Mouse (Mus musculus) forebrain, embryonic 14.5 days (tissue): ENCODE measurements around the gene Fam120c. TPM values are rescaled to one million over a fixed set of nuclear protein-coding genes. Genes with fewer than 3 reads are reported as not detected.
"Not testable (repeated sequence)": the region's sequence is repeated elsewhere in the genome, so short reads cannot be mapped to it uniquely, and the experiment has no call there.

ENCODE experiments used
- ATAC-seq: fragments of 200-750 bp; cut with Nextera tagmentation; 2 replicates; pipeline ENCODE4 v1.8.0; 2017; ENCODE audit warnings: mild to moderate bottlenecking, moderate library complexity
- DNase-seq: peaks from one replicate; pipeline ENCODE4 v3.0.0-alpha.2; 2015; ENCODE audit warnings: low spot score
- H3K27ac ChIP-seq: fragments of 300-500 bp; sonication (generic); 2 replicates; pipeline ENCODE4 v1.5.1; 2014; ENCODE audit warnings: low read depth, mild to moderate bottlenecking, control low read depth, low read length, moderate library complexity
- H3K27me3 ChIP-seq: fragments of 300-500 bp; sonication (generic); replicated peaks from 2 replicates; pipeline ENCODE4 v1.6.1; 2014; ENCODE audit warnings: low read length, control low read depth, mixed read lengths; ENCODE audit not compliant: control insufficient read depth, insufficient read depth
- H3K36me3 ChIP-seq: fragments of 300-500 bp; sonication (generic); 2 replicates; pipeline ENCODE4 v1.6.1; 2014; ENCODE audit warnings: low read length, control low read depth; ENCODE audit not compliant: control insufficient read depth, insufficient read depth
- H3K4me1 ChIP-seq: fragments of 300-500 bp; sonication (generic); 2 replicates; pipeline ENCODE4 v1.6.1; 2014; ENCODE audit warnings: antibody characterized with exemption, low read length, control low read depth; ENCODE audit not compliant: control insufficient read depth, insufficient read depth
- H3K4me2 ChIP-seq: fragments of 300-500 bp; sonication (generic); 2 replicates; pipeline ENCODE4 v1.6.1; 2014; ENCODE audit warnings: mild to moderate bottlenecking, control low read depth, low read length
- H3K4me3 ChIP-seq: fragments of 300-500 bp; sonication (generic); 2 replicates; pipeline ENCODE4 v1.5.1; 2014; ENCODE audit warnings: low read depth, low read length, control low read depth
- H3K9ac ChIP-seq: fragments of 300-500 bp; sonication (generic); 2 replicates; pipeline ENCODE4 v1.6.1; 2014; ENCODE audit warnings: mild to moderate bottlenecking, low read length, control low read depth, moderate library complexity
- H3K9me3 ChIP-seq: fragments of 300-500 bp; sonication (generic); replicated peaks from 2 replicates; pipeline ENCODE4 v1.6.1; 2016; ENCODE audit warnings: low read length, control low read depth, mixed read lengths; ENCODE audit not compliant: control insufficient read depth
- WGBS: fragments of 180-500 bp; shearing (Covaris S2); extraction: QIAGEN DNeasy Blood & Tissue Kit; methylation state at CpG from one replicate; pipeline ENCODE4 v1.1.7; 2014; 5-methylcytosine and 5-hydroxymethylcytosine counted together
- polyA plus RNA-seq: library from polyadenylated mRNA; unstranded; fragments of >200 nt; fragmentation: Nextera tagmentation; extraction: Ambion mirVana; gene quantifications from 2 replicates; pipeline ENCODE4 v1.2.1, GENCODE M21; 2014

The Fam120c gene
- polyA plus RNA-seq, 1 experiment from 2014 or later: 5.0 TPM

- H3K4me3 ChIP-seq: no peak overlapping the region
- no peaks in the 10 kb centered on the region for H3K27me3 ChIP-seq
- H3K4me1 ChIP-seq: no peaks in the 10 kb centered on the region
- no peak overlapping the region for H3K27ac ChIP-seq
- DNase-seq (no peak), ATAC-seq (no peak)
- no peaks in the 10 kb centered on the region for H3K9me3 ChIP-seq
- H3K36me3 ChIP-seq: no peaks in the 10 kb centered on the region
- no peak overlapping the region for H3K9ac ChIP-seq
- 90% methylated on average over 10 of the region's 10 CpGs for WGBS
- H3K4me2 ChIP-seq: no peak overlapping the region
Observed at GRCm38 (mm10) chrX:151418801-151419200, 74.8 kb downstream of the Fam120c start.

- ATAC-seq (no peak), DNase-seq (no peak)
- Histone ChIP-seq H3K4me1 (no peaks in the 10 kb centered on the region), H3K27ac (no peak overlapping the region), H3K4me2 (no peak overlapping the region), H3K27me3 (no peaks in the 10 kb centered on the region), H3K4me3 (no peak overlapping the region), H3K9me3 (no peaks in the 10 kb centered on the region), H3K36me3 (no peaks in the 10 kb centered on the region), H3K9ac (no peak overlapping the region)
- WGBS: 82% methylated on average over 1 of the region's 1 CpGs
Observed at GRCm38 (mm10) chrX:151420791-151421190, 76.8 kb downstream of the Fam120c start.

GRCm38 (mm10) chrX:151443637-151444036 is 99.7 kb downstream of the Fam120c start:
- DNase-seq (no peak), ATAC-seq (no peak)
- Histone ChIP-seq H3K36me3 (no peaks in the 10 kb centered on the region), H3K27me3 (no peaks in the 10 kb centered on the region), H3K4me3 (no peak overlapping the region), H3K9ac (no peak overlapping the region), H3K4me2 (no peak overlapping the region), H3K4me1 (no peaks in the 10 kb centered on the region), H3K9me3 (no peaks in the 10 kb centered on the region), H3K27ac (no peak overlapping the region)

DNA sequence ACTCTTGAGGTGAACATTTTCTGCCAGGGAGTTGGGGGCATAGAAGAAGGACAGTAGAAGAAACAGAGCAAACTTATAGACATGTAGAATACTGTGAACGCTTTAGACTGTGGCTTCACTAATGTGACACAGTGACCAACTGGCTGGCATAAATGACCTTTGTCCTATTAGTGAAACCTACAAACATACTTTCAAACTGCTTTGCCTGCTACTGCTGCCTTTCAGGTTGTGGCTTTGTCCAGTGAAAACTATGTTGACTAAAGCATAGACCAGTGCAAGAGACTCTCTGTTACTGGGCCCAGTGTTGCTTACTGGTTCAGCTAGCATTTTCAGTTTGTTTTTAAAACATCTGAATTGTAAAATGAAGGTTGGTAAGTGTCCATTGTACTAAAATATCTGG is 100.2 kb downstream of the Fam120c start:
- Histone ChIP-seq H3K4me1 (no peaks in the 10 kb centered on the region), H3K27me3 (no peaks in the 10 kb centered on the region), H3K9ac (no peak overlapping the region), H3K4me2 (no peak overlapping the region), H3K4me3 (no peak overlapping the region), H3K9me3 (no peaks in the 10 kb centered on the region), H3K36me3 (no peaks in the 10 kb centered on the region), H3K27ac (no peak overlapping the region)
- no peak for DNase-seq
- no peak for ATAC-seq
- 89% methylated on average over 1 of the region's 1 CpGs for WGBS

DNA sequence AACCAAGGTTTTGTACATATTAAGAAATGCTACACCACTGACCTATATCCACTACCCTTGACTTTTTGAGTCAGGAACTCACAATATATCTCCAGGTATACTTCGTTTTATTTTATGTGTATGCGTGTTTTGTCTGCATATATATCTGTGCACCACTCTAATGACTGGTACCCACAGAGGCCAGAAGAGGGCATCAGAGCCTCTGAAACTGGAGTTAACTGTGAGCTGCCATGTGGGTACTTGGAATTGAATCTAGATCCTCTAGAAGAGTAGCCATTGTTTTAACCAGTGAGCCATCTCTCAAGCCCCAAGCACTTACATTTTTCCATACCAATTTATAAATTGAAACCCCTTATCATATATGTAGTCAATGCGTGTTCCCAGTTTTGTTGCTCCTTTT is 144.2 kb downstream of the Fam120c start:
- Histone ChIP-seq H3K4me1 (no peaks in the 10 kb centered on the region), H3K9ac (no peak overlapping the region), H3K27me3 (no peaks in the 10 kb centered on the region), H3K27ac (no peak overlapping the region), H3K4me2 (no peak overlapping the region), H3K36me3 (no peaks in the 10 kb centered on the region), H3K9me3 (no peaks in the 10 kb centered on the region), H3K4me3 (no peak overlapping the region)
- ATAC-seq: no peak
- no peak for DNase-seq
- 77% methylated on average over 3 of the region's 3 CpGs for WGBS

- H3K9ac ChIP-seq, H3K4me1 ChIP-seq, H3K9me3 ChIP-seq, H3K4me3 ChIP-seq, DNase-seq, H3K36me3 ChIP-seq, ATAC-seq, H3K27me3 ChIP-seq, H3K4me2 ChIP-seq, H3K27ac ChIP-seq: not testable (repeated sequence)
- 97% methylated on average over 4 of the region's 4 CpGs for WGBS
Observed at GRCm38 (mm10) chrX:151493269-151493668, 149.3 kb downstream of the Fam120c start.

- Histone ChIP-seq H3K27me3 (no peaks in the 10 kb centered on the region), H3K36me3 (no peaks in the 10 kb centered on the region), H3K4me2 (no peak overlapping the region), H3K4me1 (no peaks in the 10 kb centered on the region), H3K4me3 (no peak overlapping the region), H3K27ac (no peak overlapping the region), H3K9me3 (no peaks in the 10 kb centered on the region), H3K9ac (no peak overlapping the region)
- ATAC-seq: no peak
- no peak for DNase-seq
- 80% methylated on average over 1 of the region's 1 CpGs for WGBS
Observed at GRCm38 (mm10) chrX:151496596-151496995, 152.6 kb downstream of the Fam120c start.

GRCm38 (mm10) chrX:151508536-151508935 is 164.6 kb downstream of the Fam120c start:
- Histone ChIP-seq H3K9ac (no peak overlapping the region), H3K4me2 (no peak overlapping the region), H3K36me3 (no peaks in the 10 kb centered on the region), H3K9me3 (no peaks in the 10 kb centered on the region), H3K27ac (no peak overlapping the region), H3K27me3 (no peaks in the 10 kb centered on the region), H3K4me1 (no peaks in the 10 kb centered on the region), H3K4me3 (no peak overlapping the region)
- DNase-seq: no peak
- no peak for ATAC-seq

GRCm38 (mm10) chrX:151509906-151510305 is 165.9 kb downstream of the Fam120c start:
- no peaks in the 10 kb centered on the region for H3K9me3 ChIP-seq
- ATAC-seq: no peak
- 91% methylated on average over 1 of the region's 1 CpGs for WGBS

GRCm38 (mm10) chrX:151513066-151513465 is 169.1 kb downstream of the Fam120c start:
- Histone ChIP-seq H3K9ac (no peak overlapping the region), H3K9me3 (no peaks in the 10 kb centered on the region), H3K27ac (no peak overlapping the region), H3K36me3 (no peaks in the 10 kb centered on the region), H3K4me3 (no peak overlapping the region), H3K4me1 (no peaks in the 10 kb centered on the region), H3K4me2 (no peak overlapping the region), H3K27me3 (no peaks in the 10 kb centered on the region)
- ATAC-seq (no peak), DNase-seq (no peak)
- 81% methylated on average over 3 of the region's 3 CpGs for WGBS

More at GRCm38 (mm10) chrX:151509906-151510305, 165.9 kb downstream of the Fam120c start:
- no peak for DNase-seq
- no peaks in the 10 kb centered on the region for H3K4me1 ChIP-seq
- H3K27ac ChIP-seq: no peak overlapping the region
- no peaks in the 10 kb centered on the region for H3K36me3 ChIP-seq
- H3K4me2 ChIP-seq: no peak overlapping the region
- no peak overlapping the region for H3K9ac ChIP-seq
- H3K27me3 ChIP-seq: no peaks in the 10 kb centered on the region
- no peak overlapping the region for H3K4me3 ChIP-seq
